Mouse (Mus musculus): ENCODE measurements around the gene Dcaf11.

The Dcaf11 gene

DNA sequence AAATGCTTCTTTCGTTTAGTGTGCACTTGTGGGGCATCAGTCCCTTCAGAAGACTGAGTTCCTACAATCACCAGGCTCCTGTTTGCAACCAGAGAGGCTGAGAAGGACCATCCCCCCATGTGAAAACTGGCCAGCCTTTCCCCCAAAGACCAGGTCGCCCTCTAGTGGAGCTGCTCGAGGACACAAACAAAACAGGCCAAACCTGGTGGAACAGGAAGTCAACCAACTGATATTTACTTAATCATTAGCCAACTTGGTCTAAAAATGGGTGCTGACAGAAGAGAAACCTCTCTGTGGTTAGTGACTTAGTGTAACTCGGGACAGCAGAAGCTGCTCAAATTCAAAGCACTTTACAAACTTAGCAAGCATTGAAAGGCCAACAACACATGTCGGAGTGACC, 2.8 kb upstream of the Dcaf11 start:
- peak; percentile 92 for DNase-seq (ENCODE audit: low read depth)

DNA sequence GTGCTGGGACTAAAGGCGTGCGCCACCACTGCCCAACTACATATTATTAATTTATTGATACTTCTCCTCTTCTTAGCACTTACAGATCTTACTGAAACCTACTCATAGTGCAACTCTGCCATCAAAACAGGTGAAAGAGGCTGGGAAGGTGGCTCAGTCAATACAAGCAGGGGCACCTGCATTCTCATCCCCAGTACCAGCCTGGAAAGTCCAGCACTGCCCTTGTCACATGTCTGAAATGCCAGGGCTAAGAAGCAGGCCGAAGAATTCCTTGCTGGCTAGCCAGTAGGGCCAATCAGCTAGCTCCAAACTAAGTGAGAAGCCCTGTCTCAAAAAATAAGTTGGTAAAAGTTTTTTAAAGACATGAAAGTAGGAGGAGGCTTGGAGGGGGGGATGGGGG, 2.2 kb upstream of the Dcaf11 start:
- no peak for DNase-seq (ENCODE audit: low read depth)

DNA sequence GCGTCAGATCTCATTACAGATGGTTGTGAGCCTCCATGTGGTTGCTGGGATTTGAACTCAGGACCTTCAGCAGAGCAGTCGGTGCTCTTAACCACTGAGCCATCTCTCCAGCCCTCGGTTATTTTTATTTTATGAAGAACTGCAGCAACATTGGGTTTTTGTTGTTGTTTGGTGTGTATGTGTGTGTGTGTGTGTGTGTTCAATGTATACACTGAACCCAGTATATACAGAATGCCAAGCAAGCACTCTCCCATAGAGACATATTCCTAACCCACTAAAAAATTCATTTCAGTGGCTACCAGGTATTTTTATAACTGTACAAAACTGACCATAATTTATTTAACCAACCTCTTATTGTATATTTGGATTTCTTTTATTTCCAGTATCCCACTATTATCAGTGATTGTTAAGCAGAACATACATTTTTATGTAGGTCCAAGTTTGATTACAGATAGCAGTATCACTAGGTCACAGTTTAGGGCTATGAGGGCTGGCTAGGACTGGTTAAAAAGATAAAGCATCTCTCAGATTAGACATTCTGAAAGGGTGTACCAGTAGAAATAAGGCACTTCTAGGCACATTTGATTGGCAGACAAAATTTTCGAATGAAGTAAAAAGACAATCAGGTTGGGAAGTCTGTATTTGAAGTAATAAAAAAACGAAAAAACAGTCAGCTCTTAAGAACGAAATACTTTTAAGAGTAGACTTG, 912 bp upstream of the Dcaf11 start:
- DNase-seq (ENCODE audit: low read depth): peak; percentile 45

DNA sequence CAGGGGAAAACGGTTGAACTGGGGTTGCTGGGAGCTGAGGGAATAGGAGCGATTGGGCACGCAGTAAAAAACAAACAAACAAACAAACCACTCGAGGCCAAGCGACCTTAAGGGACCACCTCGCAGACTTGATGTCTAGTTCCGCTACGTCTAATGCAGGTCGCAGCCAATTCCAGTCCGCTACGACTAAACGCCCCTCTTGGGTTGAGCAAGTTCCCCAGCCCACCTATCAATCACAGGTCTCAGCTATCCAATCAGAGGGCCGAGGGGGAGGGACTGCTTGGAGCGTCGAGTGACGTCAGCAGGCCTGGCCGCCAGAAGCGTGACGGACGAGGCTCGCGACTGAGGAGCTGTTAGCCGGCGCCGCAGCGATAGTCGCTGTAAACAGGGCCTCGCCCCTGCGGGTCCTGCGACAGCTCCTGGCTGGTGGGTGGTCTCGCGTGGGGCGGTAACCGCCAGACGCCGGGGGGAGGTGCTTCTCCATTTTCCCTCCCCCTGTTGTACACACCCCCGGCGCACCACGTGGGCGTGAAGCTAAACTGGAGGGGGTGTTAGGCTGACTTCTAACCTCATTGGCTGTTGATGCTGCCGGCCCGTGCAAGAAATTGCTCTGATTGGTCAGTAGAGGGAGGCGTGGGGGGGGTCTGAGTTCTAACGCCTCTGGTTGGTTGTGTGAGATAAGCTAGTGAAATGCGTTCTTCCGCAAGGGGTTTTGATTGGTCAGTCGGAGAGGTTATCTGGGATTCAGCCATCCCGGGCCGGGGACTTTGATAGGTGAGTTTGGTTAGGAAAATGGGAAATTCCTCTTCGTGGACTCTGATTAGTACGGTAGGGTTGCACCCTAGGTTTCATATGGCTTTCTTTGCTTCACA, 632 bp downstream of the Dcaf11 start, which contains the start of gene A730061H03Rik:
A730061H03Rik (minus strand) TSS at position 205 of the 872 bp plus-strand sequence.
- DNase-seq (ENCODE audit: low read depth): peak; percentile 100

DNA sequence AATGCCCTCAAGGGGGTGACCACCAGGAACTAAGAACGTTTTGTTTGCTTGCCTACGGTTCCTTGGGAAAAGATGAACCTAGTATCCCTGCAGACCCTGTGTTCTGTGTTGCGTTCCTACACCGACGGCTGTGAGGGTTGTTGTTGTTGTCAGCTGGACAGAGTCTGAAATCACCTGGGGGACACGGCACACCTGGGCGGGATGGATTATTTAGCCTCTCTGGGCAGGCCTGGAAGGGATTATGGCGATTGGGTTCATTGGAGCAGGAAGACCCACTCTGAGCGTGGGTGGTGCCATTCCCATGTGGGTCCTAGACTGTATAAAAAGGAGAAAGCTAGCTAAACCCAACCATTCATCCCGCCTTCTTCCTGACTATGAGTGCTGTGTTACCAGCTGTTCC, 2.1 kb downstream of the Dcaf11 start:
- DNase-seq (ENCODE audit: low read depth): no peak

DNA sequence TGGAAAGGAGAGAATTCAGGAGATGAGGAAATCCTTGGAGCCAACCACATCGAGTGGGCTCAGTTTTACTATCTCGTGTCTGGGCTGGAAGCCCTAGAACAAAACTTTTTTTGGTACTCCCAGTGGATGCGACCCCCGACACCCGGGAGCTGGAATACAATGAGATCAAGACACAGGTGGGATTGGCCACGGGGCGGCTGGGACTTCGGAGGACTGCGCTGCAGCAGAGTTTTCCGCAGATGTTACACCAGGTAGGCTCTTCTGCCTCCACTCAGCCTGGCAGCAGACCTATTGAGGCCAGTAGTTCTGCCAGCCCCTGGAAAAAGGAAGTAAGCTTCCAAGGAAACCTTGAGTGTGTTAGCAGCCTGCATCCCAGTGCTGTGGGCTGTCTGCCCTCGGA, 3.4 kb downstream of the Dcaf11 start:
- no peak for DNase-seq (ENCODE audit: low read depth)

DNA sequence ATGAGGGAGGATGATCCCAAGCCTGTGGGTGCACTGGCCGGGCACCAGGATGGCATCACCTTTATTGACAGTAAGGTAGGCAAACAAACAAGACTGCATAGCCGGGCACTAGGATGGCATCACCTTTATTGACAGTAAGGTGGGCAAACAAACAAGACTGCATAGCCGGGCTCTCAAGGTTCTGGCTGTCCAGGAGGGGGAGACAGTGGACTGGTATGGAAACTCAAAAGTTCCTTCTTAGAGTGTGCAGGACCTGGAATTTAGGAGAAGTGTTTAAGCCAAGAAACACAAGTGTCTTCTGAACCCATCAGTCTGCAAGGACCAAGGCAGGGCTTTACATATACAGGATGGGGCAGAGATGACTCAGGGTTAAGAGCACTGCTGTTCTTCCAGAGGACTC, 5.9 kb downstream of the Dcaf11 start:
- peak; percentile 29 for DNase-seq (ENCODE audit: low read depth)

DNA sequence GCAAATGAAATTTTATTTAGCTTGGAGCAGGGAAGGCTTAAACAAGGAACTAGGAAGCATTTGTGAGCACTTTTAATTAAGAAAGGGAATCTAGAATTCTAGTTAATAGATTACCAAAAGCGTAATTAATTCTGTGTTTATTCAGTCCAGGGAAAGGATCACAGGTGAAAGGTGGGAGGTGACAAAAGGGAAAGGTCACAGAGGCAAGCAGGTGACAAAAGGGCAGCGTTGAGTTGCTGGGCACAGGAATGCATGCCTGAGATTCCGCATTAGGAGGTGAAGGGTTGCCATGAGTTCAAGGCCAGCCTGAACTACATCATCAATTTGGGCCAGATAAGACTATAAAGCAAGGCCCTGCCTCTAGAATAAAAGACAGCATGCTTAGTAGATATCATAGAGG, 7.7 kb downstream of the Dcaf11 start:
- DNase-seq (ENCODE audit: low read depth): no peak

DNA sequence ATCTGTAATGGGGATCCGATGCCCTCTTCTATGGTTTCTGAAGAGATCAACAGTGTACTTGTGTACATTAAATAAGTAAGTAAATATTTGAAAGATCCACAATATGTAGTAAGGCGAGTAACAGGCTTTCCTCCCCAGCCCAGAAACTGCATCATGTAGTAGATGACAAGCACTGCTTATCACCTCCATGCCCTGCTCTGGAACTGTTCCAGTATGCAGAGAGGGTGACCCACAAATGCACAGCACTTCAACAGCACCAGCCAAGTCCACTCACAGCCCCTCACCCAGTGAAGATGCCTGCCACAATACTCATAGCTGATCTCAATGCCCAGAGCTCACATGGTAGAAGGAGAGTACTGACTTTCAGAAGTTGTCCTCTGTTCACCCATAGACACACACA, 10.8 kb downstream of the Dcaf11 start:
- no peak for DNase-seq (ENCODE audit: low read depth)

DNA sequence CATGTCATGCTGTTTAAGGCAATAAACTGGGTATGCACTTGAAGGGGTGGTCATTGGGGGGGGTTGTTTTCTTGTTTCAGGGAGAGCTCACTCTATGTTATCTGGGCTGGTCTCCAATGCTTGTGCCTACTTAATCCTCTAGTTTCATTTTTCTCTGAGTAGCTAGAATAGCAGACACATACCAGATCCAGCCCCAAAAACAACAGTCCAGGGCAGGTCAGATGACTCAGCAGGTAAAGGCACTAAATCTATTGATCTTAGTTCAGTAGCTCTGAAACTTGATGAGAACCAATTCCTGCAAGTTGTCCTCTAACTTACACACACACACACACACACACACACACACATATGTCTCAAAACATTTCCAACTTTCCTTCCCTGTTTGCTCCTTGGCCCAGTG, 12.0 kb downstream of the Dcaf11 start:
- DNase-seq (ENCODE audit: low read depth): no peak

DNA sequence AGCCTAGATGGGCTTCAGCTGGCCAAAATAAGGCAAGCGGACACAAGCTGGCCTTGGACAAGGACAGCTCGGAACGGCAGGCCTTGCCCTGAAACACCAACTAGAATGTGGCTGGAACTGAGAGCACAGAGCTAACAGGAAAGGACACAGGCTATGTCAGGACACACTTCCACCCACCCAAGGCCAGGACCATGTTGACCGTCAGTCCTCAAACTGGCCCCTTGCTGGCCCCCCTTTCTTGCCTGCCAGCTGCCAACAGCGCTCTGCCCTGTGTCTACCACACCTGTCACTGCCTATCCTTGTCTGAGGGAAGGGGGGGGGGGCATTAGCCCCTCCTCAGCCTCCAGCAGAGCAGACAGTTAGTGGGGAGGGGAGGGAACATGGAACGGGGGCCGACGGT, 15.5 kb downstream of the Dcaf11 start, which contains the start of gene Fitm1:
Fitm1 (plus strand) TSS at position 316 of the 400 bp plus-strand sequence.
- DNase-seq (ENCODE audit: low read depth): no peak

DNA sequence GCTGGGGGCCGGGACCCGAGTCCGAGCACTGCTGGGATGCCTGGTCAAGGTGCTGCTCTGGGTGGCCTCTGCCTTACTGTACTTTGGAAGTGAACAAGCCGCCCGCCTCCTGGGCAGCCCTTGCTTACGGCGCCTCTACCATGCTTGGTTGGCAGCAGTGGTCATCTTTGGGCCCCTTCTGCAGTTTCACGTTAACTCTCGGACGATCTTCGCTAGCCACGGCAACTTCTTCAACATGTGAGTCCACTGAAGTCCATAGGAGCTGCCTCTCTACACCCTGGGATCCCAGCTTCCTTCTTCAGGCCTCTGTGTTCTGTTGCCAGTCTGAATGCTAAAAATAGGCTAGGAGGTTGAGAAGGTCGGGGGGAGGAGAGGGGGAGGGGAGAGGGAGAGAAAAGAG, 15.9 kb downstream of the Dcaf11 start:
- DNase-seq (ENCODE audit: low read depth): no peak

DNA sequence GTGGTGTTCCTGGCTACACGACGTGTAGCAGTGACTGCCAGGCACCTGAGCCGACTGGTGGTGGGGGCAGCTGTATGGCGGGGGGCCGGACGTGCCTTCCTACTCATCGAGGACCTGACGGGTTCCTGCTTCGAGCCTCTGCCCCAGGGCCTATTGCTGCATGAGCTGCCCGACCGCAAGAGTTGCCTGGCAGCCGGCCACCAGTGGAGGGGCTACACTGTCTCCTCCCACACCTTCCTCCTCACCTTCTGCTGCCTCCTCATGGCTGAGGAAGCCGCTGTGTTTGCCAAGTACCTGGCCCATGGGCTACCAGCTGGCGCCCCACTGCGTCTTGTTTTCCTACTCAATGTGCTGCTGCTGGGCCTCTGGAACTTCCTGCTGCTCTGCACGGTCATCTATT, 16.6 kb downstream of the Dcaf11 start:
- DNase-seq (ENCODE audit: low read depth): no peak

DNA sequence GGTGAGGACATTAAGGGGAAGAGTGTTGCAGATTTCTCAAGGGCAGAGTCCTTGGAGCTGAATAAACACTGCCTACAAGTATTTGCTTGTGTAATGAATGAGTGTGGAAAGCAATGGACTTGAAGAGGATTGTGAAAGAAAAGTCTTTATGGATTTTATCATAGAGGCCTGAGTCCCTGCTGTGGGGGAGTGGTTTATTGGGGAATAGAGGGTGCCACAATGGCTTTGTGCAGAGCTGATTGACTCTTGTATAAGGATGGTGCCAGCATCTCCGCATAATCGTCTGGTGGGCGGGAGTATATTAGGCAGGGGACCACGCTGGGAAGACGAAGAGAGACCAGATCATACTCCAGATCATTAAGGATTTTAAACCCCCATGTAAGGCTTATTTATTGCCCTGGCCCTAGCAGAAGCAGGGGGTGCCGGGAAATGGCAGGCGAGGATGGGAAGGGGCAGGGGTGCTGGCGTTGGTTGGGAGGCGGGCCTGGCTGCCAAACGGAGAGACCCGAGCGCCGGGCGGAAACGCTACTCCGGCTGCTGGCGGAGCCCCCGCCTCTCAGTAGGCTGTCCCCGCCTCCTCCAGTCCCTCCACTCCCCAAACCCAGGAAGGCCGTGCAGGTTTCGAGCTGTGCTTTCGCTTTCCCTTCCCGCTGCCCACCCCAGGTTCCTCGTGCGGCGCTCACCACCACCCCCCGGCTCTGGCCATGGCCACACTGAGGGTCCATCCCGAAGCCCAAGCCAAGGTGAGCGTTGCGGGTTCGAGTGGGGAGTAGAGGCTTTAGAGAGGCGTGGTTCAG, 18.3 kb downstream of the Dcaf11 start, which contains the start of gene Psme1:
Psme1 (plus strand) TSS at position 253 of the 797 bp plus-strand sequence.
- peak; percentile 88 for DNase-seq (ENCODE audit: low read depth)

DNA sequence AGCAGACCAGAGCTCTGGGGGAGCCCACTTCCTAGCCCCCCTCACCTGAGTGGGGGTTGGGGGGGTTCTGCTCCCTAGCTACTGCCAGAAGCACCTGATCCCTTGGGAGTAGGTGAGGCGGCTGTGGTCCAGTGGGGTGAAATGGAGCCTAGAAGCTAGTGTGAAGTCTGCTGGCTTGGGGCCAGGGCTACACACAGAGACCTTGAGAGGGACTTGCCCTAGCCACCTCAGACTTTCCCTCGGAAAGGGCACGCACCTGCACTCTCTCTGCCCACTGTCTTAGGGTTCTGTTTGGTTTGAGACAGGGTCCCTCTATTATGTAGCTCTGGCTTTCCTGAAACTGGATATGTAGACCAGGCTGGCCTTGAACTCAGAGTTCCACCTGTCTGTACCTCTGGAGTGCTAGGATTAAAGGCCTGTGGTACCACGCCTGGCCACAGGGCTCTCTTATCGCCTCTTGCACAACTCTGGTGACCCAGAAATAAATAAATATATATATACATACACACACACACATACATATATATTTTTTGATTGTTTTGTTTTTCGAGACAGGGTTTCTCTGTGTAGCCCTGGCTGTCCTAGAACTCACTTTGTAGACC, 19.0 kb downstream of the Dcaf11 start:
- peak; percentile 77 for DNase-seq (ENCODE audit: low read depth)

DNA sequence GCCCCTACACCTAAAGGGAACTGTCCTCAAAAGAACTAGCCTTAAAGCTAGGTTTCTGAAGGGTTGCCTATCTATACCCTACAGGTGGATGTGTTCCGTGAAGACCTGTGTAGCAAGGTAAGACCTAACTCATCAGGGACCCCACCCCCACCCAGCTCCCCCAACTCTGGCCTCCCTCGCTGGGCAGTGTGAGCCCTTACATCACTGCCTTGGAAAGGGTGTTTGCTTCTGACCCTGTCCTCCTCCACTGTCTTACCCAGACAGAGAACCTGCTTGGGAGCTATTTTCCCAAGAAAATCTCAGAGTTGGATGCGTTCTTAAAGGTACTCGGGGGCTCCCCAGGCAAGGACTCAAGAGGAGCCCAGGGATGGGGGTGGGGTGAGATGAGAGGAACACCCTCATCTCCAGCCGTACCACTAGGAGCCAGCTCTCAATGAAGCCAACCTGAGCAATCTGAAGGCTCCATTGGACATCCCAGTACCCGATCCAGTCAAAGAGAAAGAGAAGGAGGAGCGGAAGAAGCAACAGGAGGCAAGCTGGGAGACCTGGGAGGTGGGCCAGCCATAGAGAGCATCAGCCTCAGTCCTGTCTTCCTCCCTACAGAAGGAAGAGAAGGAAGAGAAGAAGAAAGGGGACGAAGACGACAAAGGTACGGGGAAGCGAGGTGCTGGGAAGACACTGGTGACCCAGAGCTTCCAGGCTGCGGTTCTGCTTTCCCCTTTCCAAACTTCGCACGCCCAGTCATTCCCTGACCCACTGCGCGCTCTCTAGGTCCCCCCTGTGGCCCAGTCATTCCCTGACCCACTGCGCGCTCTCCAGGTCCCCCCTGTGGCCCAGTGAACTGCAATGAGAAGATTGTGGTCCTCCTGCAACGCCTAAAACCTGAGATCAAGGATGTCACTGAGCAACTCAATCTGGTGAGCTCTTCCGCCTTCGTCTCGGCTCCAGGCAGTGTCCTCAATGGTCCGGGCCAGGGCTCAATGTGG, 20.0 kb downstream of the Dcaf11 start:
- no peak for DNase-seq (ENCODE audit: low read depth)

DNA sequence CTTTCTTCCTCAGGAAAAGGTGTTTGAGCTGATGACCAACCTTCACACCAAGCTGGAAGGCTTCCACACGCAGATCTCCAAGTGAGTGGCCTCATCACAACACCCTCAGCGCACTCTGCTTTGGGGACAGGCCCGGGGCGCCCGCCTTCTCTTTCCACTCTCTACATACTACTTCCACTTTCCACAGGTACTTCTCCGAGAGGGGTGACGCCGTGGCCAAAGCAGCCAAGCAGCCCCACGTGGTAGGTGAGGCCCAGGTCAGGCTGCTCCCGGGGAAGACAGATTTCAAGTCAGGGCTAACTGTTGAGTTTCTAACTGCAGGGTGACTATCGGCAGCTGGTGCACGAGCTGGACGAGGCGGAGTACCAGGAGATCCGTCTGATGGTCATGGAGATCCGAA, 20.9 kb downstream of the Dcaf11 start:
- DNase-seq (ENCODE audit: low read depth): no peak

DNA sequence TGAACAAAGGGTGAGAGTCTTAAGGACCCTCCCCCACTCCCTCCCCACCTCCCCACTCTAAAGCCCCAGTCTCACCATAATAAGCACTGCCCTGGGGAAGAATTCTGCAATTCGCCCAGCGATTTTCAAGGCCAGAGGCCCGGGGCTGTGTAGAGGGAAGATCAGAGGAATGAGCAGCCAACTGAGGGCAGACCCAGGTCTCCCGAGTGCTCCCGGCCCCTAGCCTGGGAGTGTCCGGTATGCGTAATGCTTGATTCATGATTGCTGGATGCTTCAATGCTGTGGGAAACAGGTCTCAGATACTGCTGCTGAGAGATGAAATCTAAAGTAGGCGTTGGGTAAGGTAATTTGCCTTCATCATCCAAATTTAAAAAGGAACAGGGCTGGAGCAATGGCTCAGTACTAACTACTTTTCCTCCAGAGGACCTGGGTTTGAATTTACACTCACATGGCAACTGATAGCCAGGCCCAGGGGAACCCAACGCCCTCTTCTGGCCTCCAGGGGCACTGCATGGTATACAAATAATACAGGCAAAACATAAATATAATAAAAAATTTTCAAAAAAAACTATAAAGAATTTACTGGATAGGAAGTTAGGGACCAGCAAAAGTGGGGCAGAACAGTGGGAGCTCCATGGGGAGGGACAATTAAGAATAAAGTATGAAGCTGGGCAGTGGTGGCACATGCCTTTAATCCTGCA, 22.3 kb downstream of the Dcaf11 start:
- DNase-seq (ENCODE audit: low read depth): peak; percentile 34

DNA sequence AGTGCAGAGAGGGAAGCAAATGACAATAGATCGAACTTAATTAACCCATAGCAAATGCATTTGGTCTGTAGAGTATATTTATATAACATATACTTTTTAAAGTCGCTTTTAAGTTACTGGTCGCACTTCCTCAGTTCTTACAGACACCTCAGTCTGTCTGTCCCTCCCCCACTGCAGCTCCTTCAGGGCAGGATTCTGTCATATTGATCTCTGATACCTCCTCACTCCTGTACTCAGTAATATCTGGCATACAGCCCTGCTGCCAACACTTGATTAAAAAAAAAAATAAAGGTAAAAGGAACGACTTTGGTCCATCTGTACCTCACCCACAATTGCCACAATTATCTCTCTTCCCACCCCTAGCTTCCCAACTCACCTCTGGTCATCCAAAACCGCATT, 24.5 kb downstream of the Dcaf11 start:
- no peak for DNase-seq (ENCODE audit: low read depth)

Measured in 416B (cell line).